16 mouse cellular contexts compared by ENCODE assay signal in the genomic region with DNA sequence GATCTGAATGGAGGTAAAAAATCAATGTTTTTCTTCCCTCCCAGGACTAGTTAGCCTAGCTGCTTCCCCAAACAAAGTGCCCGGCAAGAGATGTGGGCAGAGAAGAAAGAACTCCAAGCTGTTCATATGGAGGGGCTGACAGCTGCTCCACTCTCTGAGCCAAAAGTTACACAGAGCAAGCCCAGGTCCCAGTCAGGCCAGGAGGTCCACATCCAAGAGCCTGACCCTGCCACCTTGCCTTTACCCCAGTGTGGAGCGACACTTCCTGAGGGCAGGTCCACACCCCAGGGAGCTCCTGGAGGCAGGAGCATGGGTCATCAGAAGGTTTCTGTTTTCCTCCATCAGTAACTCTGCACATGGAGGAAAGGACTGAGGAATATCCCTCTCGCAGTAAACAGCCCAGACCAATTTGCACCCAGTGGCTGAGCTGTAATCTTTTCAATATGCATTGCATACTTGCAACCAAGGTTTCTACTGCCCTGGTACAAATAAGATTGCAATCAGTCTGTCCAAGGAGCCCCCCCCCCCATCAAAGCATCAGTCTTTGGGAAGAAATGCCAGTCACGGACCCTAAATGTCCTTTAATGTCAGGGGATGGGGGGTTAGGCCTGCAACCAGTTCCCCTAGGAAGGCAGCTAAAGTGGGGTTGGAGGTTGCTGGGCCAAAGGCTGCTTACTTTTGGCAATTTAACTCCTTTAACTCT. TPM values are rescaled to one million over a fixed set of nuclear protein-coding genes. Genes with fewer than 3 reads are reported as not detected.
DNase-seq lines count a peak whose midpoint lies in the region; ATAC-seq lines count a peak whose summit lies in the region.
"Had no signal": no experiment of that assay in that cellular context is flagged by ENCODE, and none has a peak within 500 bp of the region (broad histone marks: within the 10 kb centered on the region; RNA-seq: fewer than 3 reads in every experiment).

No protein-coding gene starts in this region.

- no peak overlapping the region for H3K4me3 ChIP-seq in midbrain, embryonic 16.5 days (ENCODE audit: low read depth, low read length)
- no peak overlapping the region for H3K4me3 ChIP-seq in midbrain, embryonic 11.5 days (ENCODE audit: low read depth, low read length)
- H3K4me3 ChIP-seq in neural tube, embryonic 14.5 days (ENCODE audit: low read depth, low read length) = no peak overlapping the region
- H3K4me3 ChIP-seq in liver, embryonic 11.5 days (ENCODE audit: low read depth, low read length) = no peak overlapping the region
- H3K4me3 ChIP-seq: embryonic facial prominence, embryonic 15.5 days; limb, embryonic 15.5 days had no signal

- H3K27ac ChIP-seq in midbrain, embryonic 16.5 days (ENCODE audit: low read length) = no peak overlapping the region
- H3K27ac ChIP-seq in midbrain, embryonic 11.5 days (ENCODE audit: low read depth, low read length) = no peak overlapping the region
- H3K27ac ChIP-seq in neural tube, embryonic 14.5 days (ENCODE audit: low read depth, low read length) = no peak overlapping the region
- no peak overlapping the region for H3K27ac ChIP-seq in liver, embryonic 11.5 days (ENCODE audit: low read depth, low read length)
- H3K27ac ChIP-seq: embryonic facial prominence, embryonic 15.5 days; limb, embryonic 15.5 days; stomach, postnatal 0 days had no signal

- peaks cover 2% of the 10 kb centered on the region; the same call in 1 of the 2 replicates for H3K4me1 ChIP-seq in midbrain, embryonic 16.5 days (ENCODE audit: control insufficient read depth, insufficient read depth, low read length)
- peaks cover 3% of the 10 kb centered on the region; the same call in 1 of the 2 replicates for H3K4me1 ChIP-seq in midbrain, embryonic 11.5 days (ENCODE audit: control insufficient read depth, insufficient read depth, low read length)
- no peaks in the 10 kb centered on the region; the same call in 1 of the 2 replicates for H3K4me1 ChIP-seq in neural tube, embryonic 14.5 days (ENCODE audit: control insufficient read depth, insufficient read depth, low read length)
- no peaks in the 10 kb centered on the region for H3K4me1 ChIP-seq in liver, embryonic 11.5 days (replicated peaks; ENCODE audit: control insufficient read depth, insufficient read depth, low read length)

- H3K4me2 ChIP-seq in midbrain, embryonic 16.5 days (ENCODE audit: low read length) = no peak overlapping the region
- H3K4me2 ChIP-seq in midbrain, embryonic 11.5 days = no peak overlapping the region
- H3K4me2 ChIP-seq in neural tube, embryonic 14.5 days (ENCODE audit: low read depth, low read length) = no peak overlapping the region
- H3K4me2 ChIP-seq in liver, embryonic 11.5 days = no peak overlapping the region
- H3K4me2 ChIP-seq: embryonic facial prominence, embryonic 15.5 days; limb, embryonic 15.5 days had no signal

- WGBS in midbrain, embryonic 16.5 days = 18% methylated on average over 4 of the region's 4 CpGs
- WGBS in midbrain, embryonic 11.5 days = 33% methylated on average over 4 of the region's 4 CpGs
- 28% methylated on average over 4 of the region's 4 CpGs for WGBS in neural tube, embryonic 14.5 days
- WGBS in liver, embryonic 11.5 days = 62% methylated on average over 4 of the region's 4 CpGs

- no peaks in the 10 kb centered on the region for H3K27me3 ChIP-seq in midbrain, embryonic 16.5 days (ENCODE audit: control insufficient read depth, insufficient read depth, low read depth, low read length)
- no peaks in the 10 kb centered on the region for H3K27me3 ChIP-seq in midbrain, embryonic 11.5 days (ENCODE audit: control insufficient read depth, insufficient read depth, low read length)
- H3K27me3 ChIP-seq in neural tube, embryonic 14.5 days (ENCODE audit: control insufficient read depth, insufficient read depth, low read length) = no peaks in the 10 kb centered on the region
- H3K27me3 ChIP-seq in liver, embryonic 11.5 days (replicated peaks; ENCODE audit: control insufficient read depth, insufficient read depth, low read length) = no peaks in the 10 kb centered on the region
- H3K27me3 ChIP-seq: CH12.LX; embryonic facial prominence, embryonic 15.5 days; limb, embryonic 15.5 days had no signal

- no peak overlapping the region for H3K9ac ChIP-seq in midbrain, embryonic 16.5 days (ENCODE audit: low read depth, low read length)
- no peak overlapping the region for H3K9ac ChIP-seq in midbrain, embryonic 11.5 days (ENCODE audit: low read length)
- no peak overlapping the region for H3K9ac ChIP-seq in neural tube, embryonic 14.5 days (replicated peaks; ENCODE audit: low read depth, low read length)
- no peak overlapping the region for H3K9ac ChIP-seq in liver, embryonic 11.5 days (ENCODE audit: low read depth, low read length)
- H3K9ac ChIP-seq: embryonic facial prominence, embryonic 15.5 days; limb, embryonic 15.5 days had no signal

- DNase-seq in cerebellum, postnatal 10 days = peak; percentile 49 to 67
- no peak for DNase-seq in cerebellum, adult 9-10 months
- no peak for DNase-seq in midbrain, embryonic 11.5 days (ENCODE audit: low spot score, missing footprints)
- DNase-seq in forelimb bud, embryonic 11.5 days (ENCODE audit: low read depth, low spot score) = peak; percentile 18
- DNase-seq in liver, embryonic 11.5 days (ENCODE audit: low spot score) = no peak
- no peak for DNase-seq in yolk sac, embryonic 10.5 days (ENCODE audit: low spot score)
- DNase-seq: adrenal gland, postnatal 10 days; kidney, adult 9 months; lung, adult 18-20 months; thymus, postnatal 25 days had no signal

- no peaks in the 10 kb centered on the region for H3K9me3 ChIP-seq in midbrain, embryonic 16.5 days (replicated peaks; ENCODE audit: control insufficient read depth, low read length, poor library complexity, severe bottlenecking)
- no peaks in the 10 kb centered on the region for H3K9me3 ChIP-seq in midbrain, embryonic 11.5 days (ENCODE audit: control insufficient read depth, low read length)
- no peaks in the 10 kb centered on the region for H3K9me3 ChIP-seq in neural tube, embryonic 14.5 days (ENCODE audit: control insufficient read depth, low read length)
- no peaks in the 10 kb centered on the region for H3K9me3 ChIP-seq in liver, embryonic 11.5 days (ENCODE audit: control insufficient read depth, low read length)
- H3K9me3 ChIP-seq: embryonic facial prominence, embryonic 15.5 days; limb, embryonic 15.5 days had no signal

- ATAC-seq in midbrain, embryonic 16.5 days = peak; percentile 56
- no peak for ATAC-seq in midbrain, embryonic 11.5 days (ENCODE audit: low FRiP score)
- 0 out of 2 replicates have a peak, but pooled peaks have one; percentile 31 for ATAC-seq in neural tube, embryonic 14.5 days (ENCODE audit: low read depth)
- no peak for ATAC-seq in liver, embryonic 11.5 days (replicated peaks; ENCODE audit: low FRiP score)

- H3K36me3 ChIP-seq in midbrain, embryonic 16.5 days (ENCODE audit: control insufficient read depth, insufficient read depth, low read length) = no peaks in the 10 kb centered on the region
- H3K36me3 ChIP-seq in midbrain, embryonic 11.5 days (ENCODE audit: control insufficient read depth, insufficient read depth, low read length) = no peaks in the 10 kb centered on the region
- H3K36me3 ChIP-seq in neural tube, embryonic 14.5 days (ENCODE audit: control insufficient read depth, insufficient read depth, low read length) = no peaks in the 10 kb centered on the region
- no peaks in the 10 kb centered on the region for H3K36me3 ChIP-seq in liver, embryonic 11.5 days (ENCODE audit: control insufficient read depth, insufficient read depth, low read length)
- H3K36me3 ChIP-seq: embryonic facial prominence, embryonic 15.5 days; limb, embryonic 15.5 days had no signal

RNA-seq across cellular contexts. Expression of a gene that starts 28.3 kb away (rescaled TPM):
- 8.0 and 9.5 TPM in 2 replicates for polyA plus RNA-seq in midbrain, embryonic 16.5 days (2015; fragmentation: Nextera tagmentation; extraction: Ambion mirVana)
- polyA plus RNA-seq in midbrain, embryonic 11.5 days (2014; fragmentation: Nextera tagmentation; extraction: Ambion mirVana) = 16.5 and 17.5 TPM in 2 replicates
- polyA plus RNA-seq in neural tube, embryonic 14.5 days (2014; fragmentation: Nextera tagmentation; extraction: Ambion mirVana) = 32.1 and 48.0 TPM in 2 replicates
- 28.7 and 31.0 TPM in 2 replicates for polyA plus RNA-seq in liver, embryonic 11.5 days (2014; fragmentation: Nextera tagmentation; extraction: Ambion mirVana)

Comparison
In these comparisons a context has a peak if more than half of its experiments do, and no peak if none do; other contexts are left out.
1. DNase-seq: peak in cerebellum, postnatal 10 days (2 of 2) and forelimb bud, embryonic 11.5 days (single experiment); none in cerebellum, adult 9-10 months (single experiment), midbrain, embryonic 11.5 days (single experiment), liver, embryonic 11.5 days (single experiment) and yolk sac, embryonic 10.5 days (single experiment).
2. ATAC-seq: peak in midbrain, embryonic 16.5 days (single experiment) and neural tube, embryonic 14.5 days (single experiment); none in midbrain, embryonic 11.5 days (single experiment) and liver, embryonic 11.5 days (single experiment).